Mouse (Mus musculus) limb, embryonic 14.5 days (tissue): Measurements from ENCODE around the gene Ppp2ca. TPM values are rescaled to one million over a fixed set of nuclear protein-coding genes. Genes with fewer than 3 reads are reported as not detected.
"Not testable (repeated sequence)": the region's sequence is repeated elsewhere in the genome, so short reads cannot be mapped to it uniquely, and the experiment has no call there.

ENCODE experiments used
- ATAC-seq: fragments of 200-750 bp; cut with Nextera tagmentation; 2 replicates; pipeline ENCODE4 v1.8.0; 2017; ENCODE audit warnings: low read depth, moderate number of reproducible peaks, moderate TSS enrichment; ENCODE audit not compliant: low FRiP score
- DNase-seq: peaks from one replicate; pipeline ENCODE4 v3.0.0-alpha.2; 2015; ENCODE audit warnings: low spot score
- H3K27ac ChIP-seq: fragments of 300-500 bp; sonication (generic); replicated peaks from 2 replicates; pipeline ENCODE4 v1.5.1; 2014; ENCODE audit warnings: low read depth, mild to moderate bottlenecking, low read length, moderate library complexity, mixed read lengths
- H3K27me3 ChIP-seq: fragments of 300-500 bp; sonication (generic); 2 replicates; pipeline ENCODE4 v1.6.1; 2014; ENCODE audit warnings: low read length, mixed read lengths; ENCODE audit not compliant: control insufficient read depth, insufficient read depth
- H3K36me3 ChIP-seq: fragments of 300-500 bp; sonication (generic); 2 replicates; pipeline ENCODE4 v1.6.1; 2014; ENCODE audit warnings: mild to moderate bottlenecking, low read length, moderate library complexity, mixed read lengths; ENCODE audit not compliant: control insufficient read depth, insufficient read depth
- H3K4me1 ChIP-seq: fragments of 300-500 bp; sonication (generic); 2 replicates; pipeline ENCODE4 v1.6.1; 2014; ENCODE audit warnings: antibody characterized with exemption, low read length, mixed read lengths; ENCODE audit not compliant: control insufficient read depth, insufficient read depth
- H3K4me2 ChIP-seq: fragments of 300-500 bp; sonication (generic); replicated peaks from 2 replicates; pipeline ENCODE4 v1.6.1; 2014; ENCODE audit warnings: low read depth, mild to moderate bottlenecking, low read length, moderate library complexity; ENCODE audit not compliant: severe bottlenecking
- H3K4me3 ChIP-seq: fragments of 300-500 bp; sonication (generic); replicated peaks from 2 replicates; pipeline ENCODE4 v1.5.1; 2014; ENCODE audit warnings: low read length
- H3K9ac ChIP-seq: fragments of 300-500 bp; sonication (generic); 2 replicates; pipeline ENCODE4 v1.6.1; 2014; ENCODE audit warnings: mild to moderate bottlenecking, low read depth, low read length, moderate library complexity; ENCODE audit not compliant: severe bottlenecking
- H3K9me3 ChIP-seq: fragments of 300-500 bp; sonication (generic); 2 replicates; pipeline ENCODE4 v1.6.1; 2016; ENCODE audit warnings: low read length; ENCODE audit not compliant: control insufficient read depth
- POLR2A ChIP-seq: fragments of 200-500 bp; IDR thresholded peaks from 2 replicates; pipeline ENCODE4 v1.8.0; 2012; ENCODE audit warnings: inconsistent platforms, mild to moderate bottlenecking, moderate library complexity, borderline replicate concordance; ENCODE audit not compliant: insufficient read depth, insufficient read length; ENCODE audit errors: extremely low read depth
- WGBS: fragments of 180-500 bp; shearing (Covaris S2); extraction: QIAGEN DNeasy Blood & Tissue Kit; methylation state at CpG from one replicate; pipeline ENCODE4 v1.1.7; 2014; 5-methylcytosine and 5-hydroxymethylcytosine counted together
- polyA plus RNA-seq, 2 experiments: library from polyadenylated mRNA; depleted of rRNA in 1 of 2; stranded (reverse) in 1 of 2; unstranded in 1 of 2; fragments of >200 nt; fragmentation: Nextera tagmentation in 1 of 2; extraction: Ambion mirVana in 1 of 2; gene quantifications; 2 replicates each; pipeline versions ENCODE4 v1.2.1 to v1.2.3; 2012 to 2014

Gene Ppp2ca
- polyA plus RNA-seq, 2 experiments = 65.6 to 88.4 TPM

GRCm38 (mm10) chr11:52115479-52115878, 17.0 kb downstream of the Ppp2ca start:
- no peaks in the 10 kb centered on the region for H3K4me1 ChIP-seq
- H3K4me2 ChIP-seq = no peak overlapping the region
- no peak for TF ChIP-seq POLR2A
- no peak overlapping the region for H3K9ac ChIP-seq
- no peak overlapping the region for H3K27ac ChIP-seq
- peaks cover 70% of the 10 kb centered on the region for H3K36me3 ChIP-seq
- DNase-seq = no peak
- 96% methylated on average over 3 of the region's 3 CpGs for WGBS
- H3K9me3 ChIP-seq = no peaks in the 10 kb centered on the region
- H3K4me3 ChIP-seq = no peak overlapping the region
- no peak for ATAC-seq
- no peaks in the 10 kb centered on the region for H3K27me3 ChIP-seq

- not testable (repeated sequence) for H3K9me3 ChIP-seq, H3K4me1 ChIP-seq, ATAC-seq, H3K4me2 ChIP-seq, H3K9ac ChIP-seq, H3K4me3 ChIP-seq, H3K27me3 ChIP-seq, H3K27ac ChIP-seq, DNase-seq
- 95% methylated on average over 6 of the region's 6 CpGs for WGBS
- H3K36me3 ChIP-seq = peaks cover 74% of the 10 kb centered on the region
These were observed 17.6 kb downstream of the Ppp2ca start for GRCm38 (mm10) chr11:52116117-52116516.

- DNase-seq (no peak), ATAC-seq (no peak)
- no peaks in the 10 kb centered on the region for H3K9me3 ChIP-seq
- H3K27ac ChIP-seq = no peak overlapping the region
- H3K27me3 ChIP-seq = no peaks in the 10 kb centered on the region
- no peak for TF ChIP-seq POLR2A
- H3K4me3 ChIP-seq = no peak overlapping the region
- WGBS = 92% methylated on average over 7 of the region's 7 CpGs
- no peak overlapping the region for H3K9ac ChIP-seq
- no peak overlapping the region for H3K4me2 ChIP-seq
- peaks cover 85% of the 10 kb centered on the region for H3K36me3 ChIP-seq
- H3K4me1 ChIP-seq = no peaks in the 10 kb centered on the region
These were observed 18.7 kb downstream of the Ppp2ca start for GRCm38 (mm10) chr11:52117156-52117555.

- H3K9ac ChIP-seq, H3K27ac ChIP-seq, DNase-seq, H3K9me3 ChIP-seq, H3K4me3 ChIP-seq, H3K4me1 ChIP-seq, H3K27me3 ChIP-seq, ATAC-seq, H3K4me2 ChIP-seq: not testable (repeated sequence)
- peaks cover 95% of the 10 kb centered on the region for H3K36me3 ChIP-seq
These were observed 21.9 kb downstream of the Ppp2ca start for GRCm38 (mm10) chr11:52120415-52120814.

GRCm38 (mm10) chr11:52122045-52122444, 23.6 kb downstream of the Ppp2ca start:
- Histone ChIP-seq H3K4me3 (no peak overlapping the region), H3K4me2 (no peak overlapping the region), H3K27ac (no peak overlapping the region), H3K9me3 (no peaks in the 10 kb centered on the region), H3K36me3 (peaks cover 88% of the 10 kb centered on the region), H3K27me3 (no peaks in the 10 kb centered on the region), H3K4me1 (no peaks in the 10 kb centered on the region), H3K9ac (no peak overlapping the region)
- no peak for ATAC-seq
- no peak for DNase-seq
- TF ChIP-seq POLR2A = no peak
- WGBS = 91% methylated on average over 6 of the region's 6 CpGs

- H3K27me3 ChIP-seq = no peaks in the 10 kb centered on the region
- ATAC-seq = no peak
- no peak for TF ChIP-seq POLR2A
- H3K9me3 ChIP-seq = no peaks in the 10 kb centered on the region
- 89% methylated on average over 4 of the region's 4 CpGs for WGBS
- H3K27ac ChIP-seq = no peak overlapping the region
- H3K9ac ChIP-seq = no peak overlapping the region
- H3K36me3 ChIP-seq = peaks cover 68% of the 10 kb centered on the region
- H3K4me3 ChIP-seq = no peak overlapping the region
- no peaks in the 10 kb centered on the region for H3K4me1 ChIP-seq
- H3K4me2 ChIP-seq = no peak overlapping the region
- DNase-seq = no peak
These were observed 26.0 kb downstream of the Ppp2ca start for GRCm38 (mm10) chr11:52124468-52124867.
